Mouse (Mus musculus): ENCODE results near the gene Tmem150c. TPM values are rescaled to one million over a fixed set of nuclear protein-coding genes. Genes with fewer than 3 reads are reported as not detected.

Gene Tmem150c
- total RNA-seq, 4 experiments from 2014 or later = 14.4 to 25.7 (median 18.3) TPM

GRCm38 (mm10) chr5:100166591-100167491 lies 7.2 kb upstream of the Tmem150c start:
- DNase-seq = no peak

GRCm38 (mm10) chr5:100163368-100163767 lies 3.8 kb upstream of the Tmem150c start:
- DNase-seq = no peak

- DNase-seq = no peak
Measured at GRCm38 (mm10) chr5:100162857-100163256, 3.2 kb upstream of the Tmem150c start.

- no peak for DNase-seq
Measured at GRCm38 (mm10) chr5:100162053-100162452, 2.4 kb upstream of the Tmem150c start.

GRCm38 (mm10) chr5:100158791-100159637 lies 594 bp downstream of the Tmem150c start:
- peak; percentile 35 for DNase-seq

- no peak for DNase-seq
Measured at GRCm38 (mm10) chr5:100158301-100158700, 1.3 kb downstream of the Tmem150c start.

GRCm38 (mm10) chr5:100155646-100156045 lies 4.0 kb downstream of the Tmem150c start:
- DNase-seq = no peak

- no peak for DNase-seq
Measured at GRCm38 (mm10) chr5:100149967-100150366, 9.6 kb downstream of the Tmem150c start.

- DNase-seq = no peak
Measured at GRCm38 (mm10) chr5:100144836-100145235, 14.8 kb downstream of the Tmem150c start.

- DNase-seq = peak; percentile 14
Measured at GRCm38 (mm10) chr5:100127283-100127682, 32.3 kb downstream of the Tmem150c start.

GRCm38 (mm10) chr5:100125409-100126123 lies 34.0 kb downstream of the Tmem150c start:
- no peak for DNase-seq

- no peak for DNase-seq
Measured at GRCm38 (mm10) chr5:100124530-100124929, 35.1 kb downstream of the Tmem150c start.

GRCm38 (mm10) chr5:100123283-100123682 lies 36.3 kb downstream of the Tmem150c start:
- DNase-seq = no peak

GRCm38 (mm10) chr5:100121170-100121569 lies 38.4 kb downstream of the Tmem150c start:
- DNase-seq = no peak

GRCm38 (mm10) chr5:100120711-100121141 lies 38.9 kb downstream of the Tmem150c start:
- no peak for DNase-seq

GRCm38 (mm10) chr5:100119331-100119730 lies 40.3 kb downstream of the Tmem150c start:
- DNase-seq = no peak

- DNase-seq = no peak
Measured at GRCm38 (mm10) chr5:100113403-100113802, 46.2 kb downstream of the Tmem150c start.

- no peak for DNase-seq
Measured at GRCm38 (mm10) chr5:100110581-100110980, 49.0 kb downstream of the Tmem150c start.

GRCm38 (mm10) chr5:100109543-100110282 lies 49.9 kb downstream of the Tmem150c start:
- DNase-seq = peak; percentile 23

- no peak for DNase-seq
Measured at GRCm38 (mm10) chr5:100108866-100109265, 50.7 kb downstream of the Tmem150c start.

- no peak for DNase-seq
Measured at GRCm38 (mm10) chr5:100102395-100102794, 57.2 kb downstream of the Tmem150c start.

- DNase-seq = no peak
Measured at GRCm38 (mm10) chr5:100097967-100098366, 61.6 kb downstream of the Tmem150c start.
